Mouse (Mus musculus): ENCODE measurements around the gene Fasn.

The Fasn gene

GRCm38 (mm10) chr11:120761811-120762671, 62.3 kb downstream of the Fasn start:
- DNase-seq (ENCODE audit: low spot score), result no peak

DNA sequence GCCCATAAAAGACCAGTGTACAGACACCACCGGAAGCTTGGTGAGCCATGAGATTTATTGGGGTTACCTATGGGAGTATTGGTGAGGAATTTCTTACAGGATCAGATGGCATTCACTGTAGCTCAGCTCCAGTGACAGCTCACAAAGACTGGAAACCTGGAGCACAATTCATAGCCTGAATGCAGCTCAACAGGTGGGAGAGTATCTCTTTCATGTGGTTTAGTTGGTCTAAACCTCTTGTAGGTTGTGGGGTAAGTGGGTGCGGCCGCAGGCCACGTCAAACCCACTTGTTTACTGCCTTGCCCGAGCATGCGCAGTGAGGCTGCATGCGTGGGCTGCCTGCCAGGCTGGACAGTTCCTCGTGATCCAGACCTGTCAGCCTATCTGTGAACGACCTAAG, 64.1 kb downstream of the Fasn start:
- no peak for DNase-seq (ENCODE audit: low spot score)
